11 mouse cellular contexts compared by ENCODE assay signal in genomic region chr3:101395341-101395740, GRCm38 (mm10). TPM values are rescaled to one million over a fixed set of nuclear protein-coding genes. Genes with fewer than 3 reads are reported as not detected.
DNase-seq lines count a peak whose midpoint lies in the region; ATAC-seq lines count a peak whose summit lies in the region.
"Had no signal": no experiment of that assay in that cellular context is flagged by ENCODE, and none has a peak within 500 bp of the region (broad histone marks: within the 10 kb centered on the region; RNA-seq: fewer than 3 reads in every experiment).

No protein-coding gene starts in this region.

- peaks cover 91% of the 10 kb centered on the region for H3K4me1 ChIP-seq in heart, embryonic 13.5 days
- peaks cover 89% of the 10 kb centered on the region for H3K4me1 ChIP-seq in midbrain, embryonic 10.5 days
- peaks cover 99% of the 10 kb centered on the region for H3K4me1 ChIP-seq in midbrain, embryonic 13.5 days (replicated peaks)
- H3K4me1 ChIP-seq in limb, embryonic 10.5 days = peaks cover 100% of the 10 kb centered on the region

- WGBS in heart, embryonic 13.5 days = 13% methylated on average over 5 of the region's 5 CpGs
- WGBS in midbrain, embryonic 10.5 days = 54% methylated on average over 5 of the region's 5 CpGs
- WGBS in midbrain, embryonic 13.5 days = 55% methylated on average over 5 of the region's 5 CpGs
- WGBS in limb, embryonic 10.5 days = 10% methylated on average over 5 of the region's 5 CpGs

- H3K27ac ChIP-seq in heart, embryonic 13.5 days (replicated peaks) = peak overlapping the region; percentile 89
- H3K27ac ChIP-seq in midbrain, embryonic 10.5 days (replicated peaks) = peak overlapping the region; percentile 63; the same call in 1 of the 2 replicates
- H3K27ac ChIP-seq in midbrain, embryonic 13.5 days = no peak overlapping the region
- peak overlapping the region; percentile 98 for H3K27ac ChIP-seq in limb, embryonic 10.5 days
- H3K27ac ChIP-seq: macrophage had no signal

- no peak for DNase-seq in heart, adult 8-10 months (ENCODE audit: low spot score)
- DNase-seq in midbrain, embryonic 10.5 days (ENCODE audit: low spot score) = no peak
- peak; percentile 93 for DNase-seq in limb, embryonic 10.5 days (ENCODE audit: low spot score)
- DNase-seq in yolk sac, embryonic 10.5 days (ENCODE audit: low spot score) = peak; percentile 69
- DNase-seq in urinary bladder, adult 2 months (ENCODE audit: low spot score) = no peak
- DNase-seq in frontal cortex, postnatal 10 days (ENCODE audit: low spot score in 2 of 2) = no peak
- DNase-seq: layer of hippocampus, postnatal 36 days had no signal

- no peak for ATAC-seq in heart, embryonic 13.5 days (ENCODE audit: extremely low read depth, insufficient number of reproducible peaks, low FRiP score, low TSS enrichment)
- ATAC-seq in midbrain, embryonic 13.5 days = no peak

- no peaks in the 10 kb centered on the region for H3K9me3 ChIP-seq in heart, embryonic 13.5 days
- no peaks in the 10 kb centered on the region for H3K9me3 ChIP-seq in midbrain, embryonic 10.5 days (replicated peaks)
- H3K9me3 ChIP-seq in midbrain, embryonic 13.5 days = no peaks in the 10 kb centered on the region
- no peaks in the 10 kb centered on the region for H3K9me3 ChIP-seq in limb, embryonic 10.5 days (replicated peaks)

- no peak overlapping the region for H3K4me3 ChIP-seq in heart, embryonic 13.5 days
- H3K4me3 ChIP-seq in midbrain, embryonic 10.5 days = no peak overlapping the region
- no peak overlapping the region for H3K4me3 ChIP-seq in midbrain, embryonic 13.5 days (replicated peaks)
- peak overlapping the region; percentile 28 for H3K4me3 ChIP-seq in limb, embryonic 10.5 days
- H3K4me3 ChIP-seq: erythroblast, embryonic 14.5 days had no signal

- peak overlapping the region; percentile 1 for H3K9ac ChIP-seq in heart, embryonic 13.5 days
- H3K9ac ChIP-seq in midbrain, embryonic 13.5 days (replicated peaks) = no peak overlapping the region; the same call in 1 of the 2 replicates

- no peaks in the 10 kb centered on the region; the same call in 1 of the 2 replicates for H3K36me3 ChIP-seq in heart, embryonic 13.5 days
- no peaks in the 10 kb centered on the region for H3K36me3 ChIP-seq in midbrain, embryonic 10.5 days
- no peaks in the 10 kb centered on the region for H3K36me3 ChIP-seq in midbrain, embryonic 13.5 days
- H3K36me3 ChIP-seq in limb, embryonic 10.5 days = peaks cover 15% of the 10 kb centered on the region

- H3K4me2 ChIP-seq in heart, embryonic 13.5 days = peak overlapping the region; percentile 31
- no peak overlapping the region for H3K4me2 ChIP-seq in midbrain, embryonic 13.5 days (replicated peaks)

- no peaks in the 10 kb centered on the region for H3K27me3 ChIP-seq in heart, embryonic 13.5 days (replicated peaks)
- H3K27me3 ChIP-seq in midbrain, embryonic 10.5 days (ENCODE audit: low read depth, poor library complexity, severe bottlenecking) = peaks cover 20% of the 10 kb centered on the region; the same call in 1 of the 2 replicates
- H3K27me3 ChIP-seq in midbrain, embryonic 13.5 days = 0 out of 2 replicates have a peak, but pooled peaks cover 9% of the 10 kb centered on the region
- no peaks in the 10 kb centered on the region for H3K27me3 ChIP-seq in limb, embryonic 10.5 days (ENCODE audit: low read depth, poor library complexity, severe bottlenecking)

RNA-seq across cellular contexts. Expression of gene Igsf3, which starts 18.5 kb away (rescaled TPM):
- 40.1 and 41.9 TPM in 2 replicates for polyA plus RNA-seq in heart, embryonic 13.5 days (2015; fragmentation: Nextera tagmentation; extraction: Ambion mirVana)
- total RNA-seq in heart, adult 8-10 months (2022) = 10 to 100 TPM; 10.1 to 12.3 (median 12.0) TPM
- 22.7 and 29.7 TPM in 2 replicates for polyA plus RNA-seq in midbrain, embryonic 10.5 days (2016; fragmentation: Nextera tagmentation; extraction: Ambion mirVana)
- polyA plus RNA-seq in midbrain, embryonic 13.5 days (2015; fragmentation: Nextera tagmentation; extraction: Ambion mirVana) = 75.5 and 79.1 TPM in 2 replicates
- polyA plus RNA-seq in limb, embryonic 10.5 days (2016; fragmentation: Nextera tagmentation; extraction: Ambion mirVana) = 59.9 and 84.9 TPM in 2 replicates
- polyA plus RNA-seq in urinary bladder, adult 2 months (2012; rRNA removed) = 5.5 and 9.1 TPM in 2 replicates

Comparison
In these comparisons a context has a peak if more than half of its experiments do, and no peak if none do; other contexts are left out.
1. DNase-seq: peak in limb, embryonic 10.5 days (single experiment) and yolk sac, embryonic 10.5 days (single experiment); none in heart, adult 8-10 months (single experiment), midbrain, embryonic 10.5 days (single experiment), urinary bladder, adult 2 months (single experiment) and frontal cortex, postnatal 10 days (0 of 2).